Comparison of ENCODE assay signal across 10 mouse cellular contexts in the genomic region with DNA sequence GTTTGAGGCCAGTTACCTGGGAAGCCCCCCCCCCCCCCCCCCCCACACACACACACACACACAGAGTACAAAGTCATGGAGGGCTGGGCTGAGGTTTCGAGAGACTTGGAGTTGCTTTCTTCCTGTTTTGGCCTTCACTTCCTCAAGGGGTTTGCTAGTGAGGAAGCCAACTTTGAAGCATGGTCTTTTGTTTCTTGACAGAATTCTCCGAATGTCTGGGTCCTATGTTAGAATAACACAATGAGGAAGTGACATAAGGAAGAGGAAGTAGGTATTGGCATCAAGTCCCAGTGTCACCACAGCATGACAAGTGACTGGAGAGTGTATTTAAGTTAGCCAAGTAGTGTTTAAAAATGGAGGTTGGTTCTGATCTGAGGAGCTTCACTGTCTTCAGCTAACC. TPM values are rescaled to one million over a fixed set of nuclear protein-coding genes. Genes with fewer than 3 reads are reported as not detected.
DNase-seq lines count a peak whose midpoint lies in the region; ATAC-seq and TF ChIP-seq lines count a peak whose summit lies in the region.
"Had no signal": no experiment of that assay in that cellular context is flagged by ENCODE, and none has a peak within 500 bp of the region (broad histone marks: within the 10 kb centered on the region; RNA-seq: fewer than 3 reads in every experiment).

No protein-coding gene starts in this region.

- H3K4me1 ChIP-seq in heart, embryonic 13.5 days, result peaks cover 25% of the 10 kb centered on the region
- H3K4me1 ChIP-seq in bone marrow, adult 2 months (ENCODE audit: control insufficient read depth, insufficient read depth, low read length), result peaks cover 17% of the 10 kb centered on the region
- no peaks in the 10 kb centered on the region for H3K4me1 ChIP-seq in lung, postnatal 0 days (ENCODE audit: insufficient read depth, low read depth, low read length)

- peak overlapping the region; percentile 29 for H3K27ac ChIP-seq in heart, embryonic 13.5 days (replicated peaks)
- H3K27ac ChIP-seq in bone marrow, adult 2 months (ENCODE audit: control insufficient read depth, insufficient read depth, low read depth, low read length, poor library complexity), result peak overlapping the region; percentile 84
- peak overlapping the region; percentile 54; the same call in 1 of the 2 replicates for H3K27ac ChIP-seq in lung, postnatal 0 days (ENCODE audit: low read length)

- 63% methylated on average over 2 of the region's 2 CpGs for WGBS in heart, embryonic 13.5 days
- WGBS in bone marrow, adult 2 months, result 0% methylated on average over 2 of the region's 2 CpGs
- WGBS in lung, postnatal 0 days, result 60% methylated on average over 2 of the region's 2 CpGs

- no peak overlapping the region for H3K4me3 ChIP-seq in heart, embryonic 13.5 days
- H3K4me3 ChIP-seq in bone marrow, adult 2 months (replicated peaks; ENCODE audit: control insufficient read depth, low read depth, low read length), result no peak overlapping the region
- H3K4me3 ChIP-seq in lung, postnatal 0 days (ENCODE audit: low read depth, low read length), result no peak overlapping the region

- H3K9me3 ChIP-seq in heart, embryonic 13.5 days, result no peaks in the 10 kb centered on the region
- H3K9me3 ChIP-seq in lung, postnatal 0 days (ENCODE audit: low read length), result no peaks in the 10 kb centered on the region

- no peaks in the 10 kb centered on the region for H3K27me3 ChIP-seq in heart, embryonic 13.5 days (replicated peaks)
- no peaks in the 10 kb centered on the region for H3K27me3 ChIP-seq in lung, postnatal 0 days (replicated peaks; ENCODE audit: insufficient read depth, low read length)

- no peak for ATAC-seq in heart, embryonic 13.5 days (ENCODE audit: extremely low read depth, insufficient number of reproducible peaks, low FRiP score, low TSS enrichment)
- ATAC-seq in lung, postnatal 0 days, result peak; percentile 85
- no peak for ATAC-seq in frontal cortex, adult (ENCODE audit: low TSS enrichment)

- no peak for TF ChIP-seq POLR2A in bone marrow, adult 2 months (IDR thresholded peaks at IDR 0.05; ENCODE audit: borderline replicate concordance, control insufficient read depth, low read depth, low read length)

- intact Hi-C loops in heart, postnatal 36 days (cut with DNase I), result no loop called here

- DNase-seq in heart, postnatal 36 days, result no peak
- DNase-seq in 416B (ENCODE audit: low read depth), result peak; percentile 81
- DNase-seq in lung, postnatal 0 days (ENCODE audit: low spot score), result peak; percentile 85
- DNase-seq in urinary bladder, postnatal 4 days (ENCODE audit: low spot score in 2 of 2), result no peak
- no peak for DNase-seq in layer of hippocampus, postnatal 14 days (ENCODE audit: low spot score in 2 of 2)
- DNase-seq: left cerebral cortex, postnatal 4 days; right cerebral cortex, postnatal 14 days had no signal

- TF ChIP-seq EP300 in lung, postnatal 0 days (IDR thresholded peaks at IDR 0.05), result no peak

- H3K4me2 ChIP-seq in heart, embryonic 13.5 days, result no peak overlapping the region
- H3K4me2 ChIP-seq in lung, postnatal 0 days (replicated peaks; ENCODE audit: low read depth, low read length), result no peak overlapping the region

- H3K36me3 ChIP-seq in heart, embryonic 13.5 days, result peaks cover 49% of the 10 kb centered on the region
- H3K36me3 ChIP-seq in lung, postnatal 0 days (ENCODE audit: insufficient read depth, low read length), result peaks cover 12% of the 10 kb centered on the region

- no peak overlapping the region for H3K9ac ChIP-seq in heart, embryonic 13.5 days
- no peak overlapping the region for H3K9ac ChIP-seq in lung, postnatal 0 days (replicated peaks; ENCODE audit: low read depth)

- no peak for TF ChIP-seq CTCF in bone marrow, adult 2 months (IDR thresholded peaks at IDR 0.05; ENCODE audit: control insufficient read depth, insufficient read depth, low read length)
- TF ChIP-seq CTCF in lung, postnatal 0 days (IDR thresholded peaks at IDR 0.05), result no peak

RNA-seq across cellular contexts. Expression of a gene that starts 11.8 kb away (rescaled TPM):
- 34.6 and 37.5 TPM in 2 replicates for polyA plus RNA-seq in heart, embryonic 13.5 days (2015; fragmentation: Nextera tagmentation; extraction: Ambion mirVana)
- total RNA-seq in heart, postnatal 36 days (2021), result 10 to 100 TPM; 22.3 to 22.4 TPM
- 12.4 and 21.3 TPM in 2 replicates for polyA plus RNA-seq in bone marrow, adult 2 months (2011; ENCODE audit: insufficient read depth, insufficient read length, low replicate concordance, missing spikeins)
- 85.5 and 88.8 TPM in 2 replicates for polyA plus RNA-seq in lung, postnatal 0 days (2015; fragmentation: Nextera tagmentation; extraction: Ambion mirVana)
- total RNA-seq in layer of hippocampus, postnatal 14 days (2021), result 10 to 100 TPM; 25.9 to 28.1 TPM

RNA-seq across cellular contexts. Expression of a gene that starts 38.9 kb away (rescaled TPM):
- polyA plus RNA-seq in heart, embryonic 13.5 days (2015; fragmentation: Nextera tagmentation; extraction: Ambion mirVana), result 107 and 118 TPM in 2 replicates
- total RNA-seq in heart, postnatal 36 days (2021), result 10 to 100 TPM; 12.0 to 15.0 TPM
- 106 and 300 TPM in 2 replicates for polyA plus RNA-seq in bone marrow, adult 2 months (2011; ENCODE audit: insufficient read depth, insufficient read length, low replicate concordance, missing spikeins)
- polyA plus RNA-seq in lung, postnatal 0 days (2015; fragmentation: Nextera tagmentation; extraction: Ambion mirVana), result 65.0 and 74.8 TPM in 2 replicates
- total RNA-seq in layer of hippocampus, postnatal 14 days (2021), result 1 to 10 TPM; 7.4 to 8.3 TPM

RNA-seq across cellular contexts. Expression of a gene that starts 54.1 kb away (rescaled TPM):
- 74.5 and 78.4 TPM in 2 replicates for polyA plus RNA-seq in heart, embryonic 13.5 days (2015; fragmentation: Nextera tagmentation; extraction: Ambion mirVana)
- total RNA-seq in heart, postnatal 36 days (2021), result 10 to 100 TPM; 69.9 to 88.1 TPM
- polyA plus RNA-seq in bone marrow, adult 2 months (2011; ENCODE audit: insufficient read depth, insufficient read length, low replicate concordance, missing spikeins), result 17.9 and 25.0 TPM in 2 replicates
- 44.5 and 48.1 TPM in 2 replicates for polyA plus RNA-seq in lung, postnatal 0 days (2015; fragmentation: Nextera tagmentation; extraction: Ambion mirVana)
- 100 to 1,000 TPM in 1 of 2 experiments, 10 to 100 TPM in 1; 98.6 to 107 TPM for total RNA-seq in layer of hippocampus, postnatal 14 days (2021)

Comparison
In these comparisons a context has a peak if more than half of its experiments do, and no peak if none do; other contexts are left out.
1. H3K27ac ChIP-seq: peak in every context shown above with its lines; median percentile 84 in bone marrow, adult 2 months; 54 in lung, postnatal 0 days; 29 in heart, embryonic 13.5 days.
2. DNase-seq: peak in 416B (single experiment) and lung, postnatal 0 days (single experiment); none in heart, postnatal 36 days (0 of 2), urinary bladder, postnatal 4 days (0 of 2) and layer of hippocampus, postnatal 14 days (0 of 2).